Mouse (Mus musculus) intestine, embryonic 16.5 days (tissue): ENCODE data around the gene Lrp10. TPM values are rescaled to one million over a fixed set of nuclear protein-coding genes. Genes with fewer than 3 reads are reported as not detected.

Experiments used
- ATAC-seq: fragments of 200-750 bp; cut with Nextera tagmentation; 2 replicates; pipeline ENCODE4 v1.8.0; 2017; ENCODE audit warnings: moderate TSS enrichment, moderate library complexity
- H3K27ac ChIP-seq: fragments of 300-500 bp; sonication (generic); 2 replicates; pipeline ENCODE4 v1.5.1; 2014; ENCODE audit warnings: mild to moderate bottlenecking, low read length
- H3K27me3 ChIP-seq: fragments of 300-500 bp; sonication (generic); replicated peaks from 2 replicates; pipeline ENCODE4 v1.6.1; 2014; ENCODE audit warnings: low read length, control low read depth, mixed read lengths; ENCODE audit not compliant: control insufficient read depth, insufficient read depth
- H3K36me3 ChIP-seq: fragments of 300-500 bp; sonication (generic); 2 replicates; pipeline ENCODE4 v1.6.1; 2014; ENCODE audit warnings: low read length, control low read depth; ENCODE audit not compliant: control insufficient read depth, insufficient read depth
- H3K4me1 ChIP-seq: fragments of 300-500 bp; sonication (generic); 2 replicates; pipeline ENCODE4 v1.6.1; 2014; ENCODE audit warnings: low read length, control low read depth, mixed read lengths; ENCODE audit not compliant: control insufficient read depth, insufficient read depth
- H3K4me2 ChIP-seq: fragments of 300-500 bp; sonication (generic); 2 replicates; pipeline ENCODE4 v1.6.1; 2014; ENCODE audit warnings: low read depth, low read length, control low read depth
- H3K4me3 ChIP-seq: fragments of 300-500 bp; sonication (generic); 2 replicates; pipeline ENCODE4 v1.5.1; 2014; ENCODE audit warnings: mild to moderate bottlenecking, low read length
- H3K9ac ChIP-seq: fragments of 300-500 bp; sonication (generic); 2 replicates; pipeline ENCODE4 v1.6.1; 2014; ENCODE audit warnings: low read depth, low read length
- H3K9me3 ChIP-seq: fragments of 300-500 bp; sonication (generic); 2 replicates; pipeline ENCODE4 v1.6.1; 2016; ENCODE audit warnings: low read length, control low read depth; ENCODE audit not compliant: control insufficient read depth
- WGBS: fragments of 180-500 bp; shearing (Covaris S2); extraction: QIAGEN DNeasy Blood & Tissue Kit; methylation state at CpG from one replicate; pipeline ENCODE4 v1.1.7; 2014; 5-methylcytosine and 5-hydroxymethylcytosine counted together
- polyA plus RNA-seq: library from polyadenylated mRNA; unstranded; fragments of >200 nt; fragmentation: Nextera tagmentation; extraction: Ambion mirVana; gene quantifications from 2 replicates; pipeline ENCODE4 v1.2.1, GENCODE M21; 2015

Lrp10 gene
- polyA plus RNA-seq, 1 experiment from 2014 or later, result 53.4 TPM

GRCm38 (mm10) chr14:54426003-54426688 lies 37.8 kb upstream of the Lrp10 start:
- Histone ChIP-seq H3K4me3 (peak overlapping the region; percentile 69), H3K4me1 (peaks cover 22% of the 10 kb centered on the region), H3K9ac (peak overlapping the region; percentile 77), H3K27me3 (no peaks in the 10 kb centered on the region), H3K4me2 (peak overlapping the region; percentile 60), H3K36me3 (no peaks in the 10 kb centered on the region; the same call in 1 of the 2 replicates), H3K27ac (peak overlapping the region; percentile 71), H3K9me3 (no peaks in the 10 kb centered on the region)
- WGBS, result 32% methylated on average over 14 of the region's 14 CpGs
- no peak for ATAC-seq

GRCm38 (mm10) chr14:54426689-54427398 lies 37.1 kb upstream of the Lrp10 start, which contains the start of gene Mrpl52:
Mrpl52 (plus strand) TSS chr14:54426909.
- Histone ChIP-seq H3K9ac (peak within 1 kb of the TSS; percentile 77), H3K4me3 (peak within 1 kb of the TSS; percentile 69), H3K4me1 (peaks cover 22% of the 10 kb centered on the region), H3K9me3 (no peaks in the 10 kb centered on the region), H3K4me2 (peak within 1 kb of the TSS; percentile 73), H3K27me3 (no peaks in the 10 kb centered on the region), H3K27ac (peak within 1 kb of the TSS; percentile 71), H3K36me3 (no peaks in the 10 kb centered on the region; the same call in 1 of the 2 replicates)
- WGBS, result under 1% methylated on average over 48 of the region's 48 CpGs
- peak; percentile 76 for ATAC-seq

- peak overlapping the region; percentile 69 for H3K4me3 ChIP-seq
- H3K27ac ChIP-seq, result no peak overlapping the region
- no peak for ATAC-seq
- 91% methylated on average over 7 of the region's 7 CpGs for WGBS
- no peaks in the 10 kb centered on the region for H3K9me3 ChIP-seq
- H3K4me1 ChIP-seq, result peaks cover 22% of the 10 kb centered on the region
- no peaks in the 10 kb centered on the region for H3K27me3 ChIP-seq
- peak overlapping the region; percentile 73 for H3K4me2 ChIP-seq
- no peaks in the 10 kb centered on the region; the same call in 1 of the 2 replicates for H3K36me3 ChIP-seq
- H3K9ac ChIP-seq, result peak overlapping the region; percentile 77; the same call in 1 of the 2 replicates
These were observed 36.2 kb upstream of the Lrp10 start for GRCm38 (mm10) chr14:54427696-54428095.

- Histone ChIP-seq H3K36me3 (no peaks in the 10 kb centered on the region; the same call in 1 of the 2 replicates), H3K27ac (no peak overlapping the region), H3K27me3 (no peaks in the 10 kb centered on the region), H3K9ac (no peak overlapping the region), H3K4me2 (no peak overlapping the region), H3K4me1 (peaks cover 27% of the 10 kb centered on the region), H3K4me3 (no peak overlapping the region), H3K9me3 (no peaks in the 10 kb centered on the region)
- ATAC-seq, result no peak
- WGBS, result 75% methylated on average over 5 of the region's 5 CpGs
These were observed 35.5 kb upstream of the Lrp10 start for GRCm38 (mm10) chr14:54428421-54428820.

- no peaks in the 10 kb centered on the region for H3K9me3 ChIP-seq
- no peak overlapping the region for H3K4me3 ChIP-seq
- H3K9ac ChIP-seq, result peak overlapping the region; percentile 94; the same call in 1 of the 2 replicates
- H3K36me3 ChIP-seq, result no peaks in the 10 kb centered on the region; the same call in 1 of the 2 replicates
- H3K4me2 ChIP-seq, result 0 out of 2 replicates have a peak overlapping the region, but pooled peaks have one; percentile 90
- 47% methylated on average over 7 of the region's 7 CpGs for whole genome bisulfite sequencing
- H3K27ac ChIP-seq, result peak overlapping the region; percentile 94
- no peak for ATAC-seq
- peaks cover 38% of the 10 kb centered on the region for H3K4me1 ChIP-seq
- H3K27me3 ChIP-seq, result no peaks in the 10 kb centered on the region
These were observed 34.4 kb upstream of the Lrp10 start for GRCm38 (mm10) chr14:54429332-54430093.

GRCm38 (mm10) chr14:54430406-54431145 lies 33.4 kb upstream of the Lrp10 start:
- 4% methylated on average over 18 of the region's 18 CpGs for WGBS

GRCm38 (mm10) chr14:54431334-54432077 lies 32.4 kb upstream of the Lrp10 start, which contains the start of gene Mmp14:
Mmp14 (plus strand) TSS chr14:54431612.
- no peaks in the 10 kb centered on the region for H3K27me3 ChIP-seq
- H3K4me2 ChIP-seq, result peak within 1 kb of the TSS; percentile 90
- under 1% methylated on average over 44 of the region's 49 CpGs for WGBS
- peak within 1 kb of the TSS; percentile 94 for H3K9ac ChIP-seq
- peaks cover 42% of the 10 kb centered on the region for H3K4me1 ChIP-seq
- H3K9me3 ChIP-seq, result no peaks in the 10 kb centered on the region
- peak within 1 kb of the TSS; percentile 85 for H3K4me3 ChIP-seq
- H3K27ac ChIP-seq, result peak within 1 kb of the TSS; percentile 94
- ATAC-seq, result peak; percentile 47
- H3K36me3 ChIP-seq, result peaks cover 1% of the 10 kb centered on the region; the same call in 1 of the 2 replicates

More at GRCm38 (mm10) chr14:54430406-54431145, 33.4 kb upstream of the Lrp10 start:
- no peaks in the 10 kb centered on the region for H3K9me3 ChIP-seq
- H3K27me3 ChIP-seq, result no peaks in the 10 kb centered on the region
- H3K27ac ChIP-seq, result peak overlapping the region; percentile 94
- peak overlapping the region; percentile 90 for H3K4me2 ChIP-seq
- peak overlapping the region; percentile 94 for H3K9ac ChIP-seq
- H3K4me1 ChIP-seq, result peaks cover 42% of the 10 kb centered on the region
- no peak for ATAC-seq
- peak overlapping the region; percentile 85 for H3K4me3 ChIP-seq
- H3K36me3 ChIP-seq, result no peaks in the 10 kb centered on the region; the same call in 1 of the 2 replicates
